Mouse (Mus musculus): ENCODE data around the gene Omt2a.
"Not testable (repeated sequence)": the region's sequence is repeated elsewhere in the genome, so short reads cannot be mapped to it uniquely, and the experiment has no call there.

Omt2a gene

GRCm38 (mm10) chr9:78298232-78298631 lies 16.4 kb downstream of the Omt2a start:
- no peak for DNase-seq (ENCODE audit: low read depth, low spot score)

- peak; percentile 82 for DNase-seq (ENCODE audit: low read depth, low spot score)
Observed at GRCm38 (mm10) chr9:78296089-78296488, 18.5 kb downstream of the Omt2a start.

- not testable (repeated sequence) for DNase-seq (ENCODE audit: low read depth, low spot score)
Observed at GRCm38 (mm10) chr9:78294781-78295180, 19.8 kb downstream of the Omt2a start.

GRCm38 (mm10) chr9:78293683-78294082 lies 20.9 kb downstream of the Omt2a start:
- DNase-seq (ENCODE audit: low read depth, low spot score) = peak; percentile 46

GRCm38 (mm10) chr9:78292462-78292861 lies 22.1 kb downstream of the Omt2a start:
- DNase-seq (ENCODE audit: low read depth, low spot score) = not testable (repeated sequence)

GRCm38 (mm10) chr9:78289723-78290122 lies 24.9 kb downstream of the Omt2a start, which contains the start of gene Gm10639:
TSS of gene Gm10639 (plus strand) at chr9:78289923.
- peak; percentile 34 for DNase-seq (ENCODE audit: low read depth, low spot score)

GRCm38 (mm10) chr9:78289063-78289462 lies 25.5 kb downstream of the Omt2a start:
- not testable (repeated sequence) for DNase-seq (ENCODE audit: low read depth, low spot score)

GRCm38 (mm10) chr9:78282002-78282711 lies 32.4 kb downstream of the Omt2a start:
- not testable (repeated sequence) for DNase-seq (ENCODE audit: low read depth, low spot score)

- not testable (repeated sequence) for DNase-seq (ENCODE audit: low read depth, low spot score)
Observed at GRCm38 (mm10) chr9:78270945-78271344, 43.7 kb downstream of the Omt2a start.

All from ZHBTc4 (cell line).